Mouse (Mus musculus): ENCODE results near the gene Chchd6. TPM values are rescaled to one million over a fixed set of nuclear protein-coding genes. Genes with fewer than 3 reads are reported as not detected.

The Chchd6 gene
- polyA plus RNA-seq, 1 experiment, result 28.8 TPM

GRCm38 (mm10) chr6:89492368-89492767 lies 103.1 kb downstream of the Chchd6 start:
- H3K27me3 ChIP-seq (ENCODE audit: control insufficient read depth, insufficient read depth, insufficient read length), result no peaks in the 10 kb centered on the region
- no peak overlapping the region for H3K4me3 ChIP-seq
- no peaks in the 10 kb centered on the region for H3K36me3 ChIP-seq (ENCODE audit: control insufficient read depth, insufficient read depth)
- H3K79me2 ChIP-seq (ENCODE audit: control insufficient read depth, insufficient read depth), result no peaks in the 10 kb centered on the region
- TF ChIP-seq MYOG (IDR thresholded peaks at IDR 0.05; ENCODE audit: control insufficient read depth in 1 of 3, insufficient read depth in 1 of 3, insufficient read length in 2 of 3, low read depth in 2 of 3) (no peak), E2F4 (IDR thresholded peaks at IDR 0.05; ENCODE audit: insufficient read depth) (no peak)
- H3K4me2 ChIP-seq (ENCODE audit: low read depth), result no peak overlapping the region
- H3ac ChIP-seq (ENCODE audit: control insufficient read depth, insufficient read length), result no peak overlapping the region

- Histone ChIP-seq H3ac (ENCODE audit: control insufficient read depth, insufficient read length) (no peak overlapping the region), H3K4me3 (no peak overlapping the region), H3K4me2 (ENCODE audit: low read depth) (no peak overlapping the region), H3K36me3 (ENCODE audit: control insufficient read depth, insufficient read depth) (no peaks in the 10 kb centered on the region), H3K79me2 (ENCODE audit: control insufficient read depth, insufficient read depth) (no peaks in the 10 kb centered on the region), H3K27me3 (ENCODE audit: control insufficient read depth, insufficient read depth, insufficient read length) (no peaks in the 10 kb centered on the region)
- TF ChIP-seq MAX (IDR thresholded peaks at IDR 0.05; ENCODE audit: low read depth) (no peak), MYOG (IDR thresholded peaks at IDR 0.05; ENCODE audit: control insufficient read depth in 1 of 3, insufficient read depth in 1 of 3, insufficient read length in 2 of 3, low read depth in 2 of 3) (no peak), POLR2AphosphoS2 (IDR thresholded peaks at IDR 0.05; ENCODE audit: insufficient read length, low read depth) (no peak), SRF (IDR thresholded peaks at IDR 0.05; ENCODE audit: control insufficient read depth, insufficient read length, low read depth) (no peak), POLR2A (IDR thresholded peaks at IDR 0.05; ENCODE audit: insufficient read length, low read depth) (no peak)
These were observed 105.1 kb downstream of the Chchd6 start for GRCm38 (mm10) chr6:89490369-89490768.

GRCm38 (mm10) chr6:89489533-89489932 lies 105.9 kb downstream of the Chchd6 start:
- H3K79me2 ChIP-seq (ENCODE audit: control insufficient read depth, insufficient read depth), result no peaks in the 10 kb centered on the region
- H3ac ChIP-seq (ENCODE audit: control insufficient read depth, insufficient read length), result no peak overlapping the region
- H3K27me3 ChIP-seq (ENCODE audit: control insufficient read depth, insufficient read depth, insufficient read length), result no peaks in the 10 kb centered on the region
- H3K36me3 ChIP-seq (ENCODE audit: control insufficient read depth, insufficient read depth), result no peaks in the 10 kb centered on the region
- no peak overlapping the region for H3K4me2 ChIP-seq (ENCODE audit: low read depth)
- TF ChIP-seq E2F4 (IDR thresholded peaks at IDR 0.05; ENCODE audit: insufficient read depth) (no peak), MYOG (IDR thresholded peaks at IDR 0.05; ENCODE audit: control insufficient read depth in 1 of 3, insufficient read depth in 1 of 3, insufficient read length in 2 of 3, low read depth in 2 of 3) (no peak), CEBPB (IDR thresholded peaks at IDR 0.05; ENCODE audit: insufficient read depth, poor library complexity, severe bottlenecking) (no peak), TCF12 (IDR thresholded peaks at IDR 0.05; ENCODE audit: insufficient read depth, poor library complexity, severe bottlenecking) (no peak)
- no peak overlapping the region for H3K4me3 ChIP-seq

GRCm38 (mm10) chr6:89486055-89486454 lies 109.4 kb downstream of the Chchd6 start:
- no peaks in the 10 kb centered on the region for H3K36me3 ChIP-seq (ENCODE audit: control insufficient read depth, insufficient read depth)
- no peaks in the 10 kb centered on the region for H3K27me3 ChIP-seq (ENCODE audit: control insufficient read depth, insufficient read depth, insufficient read length)
- H3K4me2 ChIP-seq (ENCODE audit: low read depth), result no peak overlapping the region
- no peak overlapping the region for H3ac ChIP-seq (ENCODE audit: control insufficient read depth, insufficient read length)
- no peak overlapping the region for H3K4me3 ChIP-seq
- no peaks in the 10 kb centered on the region for H3K79me2 ChIP-seq (ENCODE audit: control insufficient read depth, insufficient read depth)
- no peak for TF ChIP-seq MYOD1 (IDR thresholded peaks at IDR 0.05; ENCODE audit: control insufficient read depth in 1 of 3, insufficient read length in 2 of 3, low read depth in 2 of 3)
- TF ChIP-seq MYOG (IDR thresholded peaks at IDR 0.05; ENCODE audit: control insufficient read depth in 1 of 3, insufficient read depth in 1 of 3, insufficient read length in 2 of 3, low read depth in 2 of 3), result no peak
- no peak for TF ChIP-seq TCF3 (IDR thresholded peaks at IDR 0.05; ENCODE audit: insufficient read length, low read depth)
- TF ChIP-seq SRF (IDR thresholded peaks at IDR 0.05; ENCODE audit: control insufficient read depth, insufficient read length, low read depth), result no peak
- TF ChIP-seq E2F4 (IDR thresholded peaks at IDR 0.05; ENCODE audit: insufficient read depth), result no peak
- TF ChIP-seq USF1 (IDR thresholded peaks at IDR 0.05; ENCODE audit: low read depth), result no peak
- no peak for TF ChIP-seq POLR2AphosphoS2 (IDR thresholded peaks at IDR 0.05; ENCODE audit: insufficient read length, low read depth)
- no peak for TF ChIP-seq MAX (IDR thresholded peaks at IDR 0.05; ENCODE audit: low read depth)
- TF ChIP-seq POLR2A (IDR thresholded peaks at IDR 0.05; ENCODE audit: insufficient read length, low read depth), result no peak
- TF ChIP-seq TCF12 (IDR thresholded peaks at IDR 0.05; ENCODE audit: insufficient read depth, poor library complexity, severe bottlenecking), result no peak
- TF ChIP-seq REST (IDR thresholded peaks at IDR 0.05; ENCODE audit: insufficient read depth, insufficient read length), result no peak
- no peak for TF ChIP-seq CEBPB (IDR thresholded peaks at IDR 0.05; ENCODE audit: insufficient read depth, poor library complexity, severe bottlenecking)

GRCm38 (mm10) chr6:89481192-89481591 lies 114.3 kb downstream of the Chchd6 start:
- no peak overlapping the region for H3K4me3 ChIP-seq
- TF ChIP-seq POLR2A (IDR thresholded peaks at IDR 0.05; ENCODE audit: insufficient read length, low read depth) (no peak), MAX (IDR thresholded peaks at IDR 0.05; ENCODE audit: low read depth) (no peak), MYOD1 (IDR thresholded peaks at IDR 0.05; ENCODE audit: control insufficient read depth in 1 of 3, insufficient read length in 2 of 3, low read depth in 2 of 3) (no peak), TCF12 (IDR thresholded peaks at IDR 0.05; ENCODE audit: insufficient read depth, poor library complexity, severe bottlenecking) (no peak), SRF (IDR thresholded peaks at IDR 0.05; ENCODE audit: control insufficient read depth, insufficient read length, low read depth) (no peak), MYOG (IDR thresholded peaks at IDR 0.05; ENCODE audit: control insufficient read depth in 1 of 3, insufficient read depth in 1 of 3, insufficient read length in 2 of 3, low read depth in 2 of 3) (no peak), CEBPB (IDR thresholded peaks at IDR 0.05; ENCODE audit: insufficient read depth, poor library complexity, severe bottlenecking) (no peak), E2F4 (IDR thresholded peaks at IDR 0.05; ENCODE audit: insufficient read depth) (no peak)
- no peaks in the 10 kb centered on the region for H3K27me3 ChIP-seq (ENCODE audit: control insufficient read depth, insufficient read depth, insufficient read length)
- no peaks in the 10 kb centered on the region for H3K79me2 ChIP-seq (ENCODE audit: control insufficient read depth, insufficient read depth)
- H3K36me3 ChIP-seq (ENCODE audit: control insufficient read depth, insufficient read depth), result no peaks in the 10 kb centered on the region
- no peak overlapping the region for H3K4me2 ChIP-seq (ENCODE audit: low read depth)
- no peak overlapping the region for H3ac ChIP-seq (ENCODE audit: control insufficient read depth, insufficient read length)
